Mouse (Mus musculus) neural tube, embryonic 14.5 days (tissue): ENCODE results near the gene Tcte1. TPM values are rescaled to one million over a fixed set of nuclear protein-coding genes. Genes with fewer than 3 reads are reported as not detected.

Experiments used
- ATAC-seq: fragments of 200-750 bp; cut with Nextera tagmentation; 2 replicates; pipeline ENCODE4 v1.8.0; 2017; ENCODE audit warnings: low read depth, mild to moderate bottlenecking, moderate TSS enrichment, moderate library complexity
- H3K27ac ChIP-seq: fragments of 300-500 bp; sonication (generic); 2 replicates; pipeline ENCODE4 v1.5.1; 2014; ENCODE audit warnings: low read depth, mild to moderate bottlenecking, control low read depth, low read length, moderate library complexity, mixed read lengths
- H3K27me3 ChIP-seq: fragments of 300-500 bp; sonication (generic); 2 replicates; pipeline ENCODE4 v1.6.1; 2014; ENCODE audit warnings: low read length; ENCODE audit not compliant: control insufficient read depth, insufficient read depth
- H3K36me3 ChIP-seq: fragments of 300-500 bp; sonication (generic); 2 replicates; pipeline ENCODE4 v1.6.1; 2014; ENCODE audit warnings: low read length, mixed read lengths; ENCODE audit not compliant: control insufficient read depth, insufficient read depth
- H3K4me1 ChIP-seq: fragments of 300-500 bp; sonication (generic); 2 replicates; pipeline ENCODE4 v1.6.1; 2014; ENCODE audit warnings: low read length; ENCODE audit not compliant: control insufficient read depth, insufficient read depth
- H3K4me2 ChIP-seq: fragments of 300-500 bp; sonication (generic); 2 replicates; pipeline ENCODE4 v1.6.1; 2014; ENCODE audit warnings: mild to moderate bottlenecking, low read depth, low read length, control low read depth
- H3K4me3 ChIP-seq: fragments of 300-500 bp; sonication (generic); 2 replicates; pipeline ENCODE4 v1.5.1; 2014; ENCODE audit warnings: low read depth, low read length, control low read depth, mixed read lengths
- H3K9ac ChIP-seq: fragments of 300-500 bp; sonication (generic); replicated peaks from 2 replicates; pipeline ENCODE4 v1.6.1; 2014; ENCODE audit warnings: low read depth, mild to moderate bottlenecking, control low read depth, low read length, mixed read lengths
- H3K9me3 ChIP-seq: fragments of 300-500 bp; sonication (generic); 2 replicates; pipeline ENCODE4 v1.6.1; 2016; ENCODE audit warnings: low read length; ENCODE audit not compliant: control insufficient read depth
- WGBS: fragments of 180-500 bp; shearing (Covaris S2); extraction: QIAGEN DNeasy Blood & Tissue Kit; methylation state at CpG from one replicate; pipeline ENCODE4 v1.1.7; 2014; 5-methylcytosine and 5-hydroxymethylcytosine counted together
- polyA plus RNA-seq: library from polyadenylated mRNA; unstranded; fragments of >200 nt; fragmentation: Nextera tagmentation; extraction: Ambion mirVana; gene quantifications from 2 replicates; pipeline ENCODE4 v1.2.1, GENCODE M21; 2014

Tcte1 gene
- polyA plus RNA-seq, 1 experiment from 2014 or later: 4.2 TPM

- ATAC-seq: no peak
- no peak overlapping the region for H3K27ac ChIP-seq
Measured at GRCm38 (mm10) chr17:45556107-45556489, 32.9 kb downstream of the Tcte1 start.

GRCm38 (mm10) chr17:45556514-45557245 is 33.4 kb downstream of the Tcte1 start:
- peak overlapping the region; percentile 59 for H3K4me3 ChIP-seq
- 65% methylated on average over 3 of the region's 3 CpGs for WGBS
- H3K9ac ChIP-seq: 0 out of 2 replicates have a peak overlapping the region, but pooled peaks have one; percentile 60
- no peak overlapping the region for H3K27ac ChIP-seq
- peaks cover 5% of the 10 kb centered on the region; the same call in 1 of the 2 replicates for H3K4me1 ChIP-seq
- no peaks in the 10 kb centered on the region for H3K9me3 ChIP-seq
- no peak for ATAC-seq
- H3K36me3 ChIP-seq: no peaks in the 10 kb centered on the region
- peak overlapping the region; percentile 98 for H3K4me2 ChIP-seq
- no peaks in the 10 kb centered on the region for H3K27me3 ChIP-seq

More at GRCm38 (mm10) chr17:45556107-45556489, 32.9 kb downstream of the Tcte1 start:
- Histone ChIP-seq H3K4me2 (peak overlapping the region; percentile 98), H3K27me3 (no peaks in the 10 kb centered on the region), H3K9me3 (no peaks in the 10 kb centered on the region), H3K9ac (peak overlapping the region; percentile 60), H3K4me1 (peaks cover 5% of the 10 kb centered on the region; the same call in 1 of the 2 replicates), H3K4me3 (peak overlapping the region; percentile 59), H3K36me3 (no peaks in the 10 kb centered on the region)
- WGBS: 4% methylated on average over 14 of the region's 14 CpGs

GRCm38 (mm10) chr17:45557246-45557824 is 34.1 kb downstream of the Tcte1 start:
- H3K4me3 ChIP-seq: no peak overlapping the region
- H3K27me3 ChIP-seq: no peaks in the 10 kb centered on the region
- no peaks in the 10 kb centered on the region for H3K36me3 ChIP-seq
- H3K4me2 ChIP-seq: no peak overlapping the region
- H3K4me1 ChIP-seq: peaks cover 5% of the 10 kb centered on the region; the same call in 1 of the 2 replicates
- no peak for ATAC-seq
- H3K27ac ChIP-seq: no peak overlapping the region
- H3K9ac ChIP-seq: no peak overlapping the region
- no peaks in the 10 kb centered on the region for H3K9me3 ChIP-seq
- WGBS: 72% methylated on average over 7 of the region's 7 CpGs

- no peak overlapping the region for H3K4me2 ChIP-seq
- no peak overlapping the region for H3K4me3 ChIP-seq
- 77% methylated on average over 16 of the region's 16 CpGs for WGBS
- peaks cover 5% of the 10 kb centered on the region; the same call in 1 of the 2 replicates for H3K4me1 ChIP-seq
- no peak overlapping the region for H3K9ac ChIP-seq
- ATAC-seq: no peak
- no peaks in the 10 kb centered on the region for H3K9me3 ChIP-seq
- no peaks in the 10 kb centered on the region for H3K36me3 ChIP-seq
- H3K27me3 ChIP-seq: no peaks in the 10 kb centered on the region
- no peak overlapping the region for H3K27ac ChIP-seq
Measured at GRCm38 (mm10) chr17:45557998-45558862, 35.0 kb downstream of the Tcte1 start.

GRCm38 (mm10) chr17:45559732-45560525 is 36.7 kb downstream of the Tcte1 start:
- H3K4me3 ChIP-seq: no peak overlapping the region
- no peak overlapping the region for H3K9ac ChIP-seq
- H3K36me3 ChIP-seq: no peaks in the 10 kb centered on the region
- no peaks in the 10 kb centered on the region for H3K27me3 ChIP-seq
- no peak for ATAC-seq
- whole genome bisulfite sequencing: 89% methylated on average over 15 of the region's 15 CpGs
- no peak overlapping the region for H3K4me2 ChIP-seq
- H3K4me1 ChIP-seq: peaks cover 8% of the 10 kb centered on the region
- no peak overlapping the region for H3K27ac ChIP-seq
- H3K9me3 ChIP-seq: no peaks in the 10 kb centered on the region

GRCm38 (mm10) chr17:45563216-45563615 is 40.0 kb downstream of the Tcte1 start:
- Histone ChIP-seq H3K27ac (no peak overlapping the region), H3K4me1 (peaks cover 8% of the 10 kb centered on the region), H3K4me3 (no peak overlapping the region), H3K36me3 (peaks cover 22% of the 10 kb centered on the region), H3K4me2 (no peak overlapping the region), H3K9ac (no peak overlapping the region), H3K9me3 (no peaks in the 10 kb centered on the region), H3K27me3 (no peaks in the 10 kb centered on the region)
- WGBS: 78% methylated on average over 12 of the region's 12 CpGs
- no peak for ATAC-seq

- peaks cover 8% of the 10 kb centered on the region for H3K4me1 ChIP-seq
- peak within 1 kb of the TSS; percentile 93 for H3K4me2 ChIP-seq
- peak within 1 kb of the TSS; percentile 69 for H3K4me3 ChIP-seq
- under 1% methylated on average over 61 of the region's 61 CpGs for WGBS
- H3K9me3 ChIP-seq: no peaks in the 10 kb centered on the region
- H3K27ac ChIP-seq: peak within 1 kb of the TSS; percentile 80
- H3K36me3 ChIP-seq: peaks cover 28% of the 10 kb centered on the region
- peak within 1 kb of the TSS; percentile 71 for H3K9ac ChIP-seq
- peak; percentile 88 for ATAC-seq
- no peaks in the 10 kb centered on the region for H3K27me3 ChIP-seq
Measured at GRCm38 (mm10) chr17:45563655-45564530, 40.7 kb downstream of the Tcte1 start, which contains the start of gene Slc35b2. Gene Slc35b2, plus strand, starts transcription at chr17:45563874.
